Mouse (Mus musculus): Measurements from ENCODE around the gene Usp24.

The Usp24 gene

GRCm38 (mm10) chr4:106422597-106422996, 106.6 kb downstream of the Usp24 start:
- in situ Hi-C loops (cut with MboI; ENCODE audit: unreplicated experiment in 2 of 2) = no loop called here

GRCm38 (mm10) chr4:106424560-106424959, 108.5 kb downstream of the Usp24 start:
- in situ Hi-C loops (cut with MboI; ENCODE audit: unreplicated experiment in 2 of 2) = no loop called here

GRCm38 (mm10) chr4:106426286-106426685, 110.3 kb downstream of the Usp24 start:
- in situ Hi-C loops (cut with MboI; ENCODE audit: unreplicated experiment in 2 of 2) = no loop called here

GRCm38 (mm10) chr4:106428616-106429015, 112.6 kb downstream of the Usp24 start:
- in situ Hi-C loops (cut with MboI; ENCODE audit: unreplicated experiment in 2 of 2) = no loop called here

GRCm38 (mm10) chr4:106429106-106429505, 113.1 kb downstream of the Usp24 start:
- in situ Hi-C loops (cut with MboI; ENCODE audit: unreplicated experiment in 2 of 2) = no loop called here

- in situ Hi-C loops (cut with MboI; ENCODE audit: unreplicated experiment in 2 of 2) = no loop called here
Measured at GRCm38 (mm10) chr4:106430431-106430830, 114.4 kb downstream of the Usp24 start.

GRCm38 (mm10) chr4:106435426-106435825, 119.4 kb downstream of the Usp24 start:
- in situ Hi-C loops (cut with MboI; ENCODE audit: unreplicated experiment in 2 of 2) = no loop called here

GRCm38 (mm10) chr4:106436475-106436874, 120.5 kb downstream of the Usp24 start:
- in situ Hi-C loops (cut with MboI; ENCODE audit: unreplicated experiment in 2 of 2) = no loop called here

- in situ Hi-C loops (cut with MboI; ENCODE audit: unreplicated experiment in 2 of 2) = no loop called here
Measured at GRCm38 (mm10) chr4:106437207-106437606, 121.2 kb downstream of the Usp24 start.

- in situ Hi-C loops (cut with MboI; ENCODE audit: unreplicated experiment in 2 of 2) = no loop called here
Measured at GRCm38 (mm10) chr4:106438763-106439162, 122.8 kb downstream of the Usp24 start.

GRCm38 (mm10) chr4:106443182-106443581, 127.2 kb downstream of the Usp24 start:
- in situ Hi-C loops (cut with MboI; ENCODE audit: unreplicated experiment in 2 of 2) = no loop called here

GRCm38 (mm10) chr4:106449306-106449705, 133.3 kb downstream of the Usp24 start:
- in situ Hi-C loops (cut with MboI; ENCODE audit: unreplicated experiment in 2 of 2) = no loop called here

GRCm38 (mm10) chr4:106452401-106452800, 136.4 kb downstream of the Usp24 start:
- in situ Hi-C loops (cut with MboI; ENCODE audit: unreplicated experiment in 2 of 2) = no loop called here

- in situ Hi-C loops (cut with MboI; ENCODE audit: unreplicated experiment in 2 of 2) = no loop called here
Measured at GRCm38 (mm10) chr4:106453108-106453507, 137.1 kb downstream of the Usp24 start.

- in situ Hi-C loops (cut with MboI; ENCODE audit: unreplicated experiment in 2 of 2) = no loop called here
Measured at GRCm38 (mm10) chr4:106453516-106453915, 137.5 kb downstream of the Usp24 start.

- in situ Hi-C loops (cut with MboI; ENCODE audit: unreplicated experiment in 2 of 2) = no loop called here
Measured at GRCm38 (mm10) chr4:106454541-106454940, 138.5 kb downstream of the Usp24 start.

- in situ Hi-C loops (cut with MboI; ENCODE audit: unreplicated experiment in 2 of 2) = no loop called here
Measured at GRCm38 (mm10) chr4:106462016-106462415, 146.0 kb downstream of the Usp24 start.

GRCm38 (mm10) chr4:106462524-106462923, 146.5 kb downstream of the Usp24 start:
- in situ Hi-C loops (cut with MboI; ENCODE audit: unreplicated experiment in 2 of 2) = no loop called here

- in situ Hi-C loops (cut with MboI; ENCODE audit: unreplicated experiment in 2 of 2) = no loop called here
Measured at GRCm38 (mm10) chr4:106463174-106463801, 147.3 kb downstream of the Usp24 start.

- in situ Hi-C loops (cut with MboI; ENCODE audit: unreplicated experiment in 2 of 2) = no loop called here
Measured at GRCm38 (mm10) chr4:106467420-106468110, 151.6 kb downstream of the Usp24 start.

- in situ Hi-C loops (cut with MboI; ENCODE audit: unreplicated experiment in 2 of 2) = loop anchor here (5.0 to 10.0 kb wide), 4 partner anchors 56 to 244 kb away; no protein-coding TSS in a partner anchor
Measured at GRCm38 (mm10) chr4:106470921-106471320, 154.9 kb downstream of the Usp24 start.

- in situ Hi-C loops (cut with MboI; ENCODE audit: unreplicated experiment in 2 of 2) = loop anchor here (5.0 to 10.0 kb wide), 4 partner anchors 55 to 242 kb away; no protein-coding TSS in a partner anchor
Measured at GRCm38 (mm10) chr4:106472335-106472734, 156.3 kb downstream of the Usp24 start.

Data from v-Abl transformed pro-B cells (cell line).